Mouse (Mus musculus) gastrocnemius, postnatal 36 days (tissue): ENCODE data around the gene Tjp1. TPM values are rescaled to one million over a fixed set of nuclear protein-coding genes. Genes with fewer than 3 reads are reported as not detected.

ENCODE experiments used
- DNase-seq, 2 experiments: peaks; one replicate each; pipeline ENCODE4 v3.0.0; 2022
- intact Hi-C: fragments of 180-260 bp; cut with DNase I; formaldehyde crosslinking; loops from one replicate; pipeline ENCODE4 v1.15.1; 2025
- total RNA-seq, 2 experiments: library from RNA; stranded (reverse); gene quantifications; 2 replicates each; pipeline ENCODE4 v1.2.3; 2021

The Tjp1 gene
- total RNA-seq, 2 experiments from 2014 or later, result 20.8 to 21.0 TPM

DNA sequence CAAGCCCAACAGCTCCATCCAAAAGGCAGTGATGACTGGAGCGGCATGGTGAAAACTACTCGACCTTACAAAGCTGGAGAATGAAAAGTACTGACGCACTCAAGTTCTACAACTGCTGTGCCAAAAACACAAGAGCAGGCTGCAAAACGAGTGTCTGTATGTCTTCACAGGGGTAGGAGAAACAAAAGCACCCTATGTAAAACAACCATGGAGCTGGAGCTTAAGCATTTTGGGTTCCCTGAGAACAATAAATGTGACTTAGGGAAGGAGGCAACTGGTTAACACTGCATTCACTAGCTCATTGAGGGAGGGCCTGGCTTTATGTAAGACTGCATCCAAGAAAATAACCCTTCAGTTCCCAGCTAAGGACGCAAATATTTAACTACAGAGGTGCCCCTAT lies 158.5 kb downstream of the Tjp1 start:
- no peak for DNase-seq
- intact Hi-C loops, result no loop called here

DNA sequence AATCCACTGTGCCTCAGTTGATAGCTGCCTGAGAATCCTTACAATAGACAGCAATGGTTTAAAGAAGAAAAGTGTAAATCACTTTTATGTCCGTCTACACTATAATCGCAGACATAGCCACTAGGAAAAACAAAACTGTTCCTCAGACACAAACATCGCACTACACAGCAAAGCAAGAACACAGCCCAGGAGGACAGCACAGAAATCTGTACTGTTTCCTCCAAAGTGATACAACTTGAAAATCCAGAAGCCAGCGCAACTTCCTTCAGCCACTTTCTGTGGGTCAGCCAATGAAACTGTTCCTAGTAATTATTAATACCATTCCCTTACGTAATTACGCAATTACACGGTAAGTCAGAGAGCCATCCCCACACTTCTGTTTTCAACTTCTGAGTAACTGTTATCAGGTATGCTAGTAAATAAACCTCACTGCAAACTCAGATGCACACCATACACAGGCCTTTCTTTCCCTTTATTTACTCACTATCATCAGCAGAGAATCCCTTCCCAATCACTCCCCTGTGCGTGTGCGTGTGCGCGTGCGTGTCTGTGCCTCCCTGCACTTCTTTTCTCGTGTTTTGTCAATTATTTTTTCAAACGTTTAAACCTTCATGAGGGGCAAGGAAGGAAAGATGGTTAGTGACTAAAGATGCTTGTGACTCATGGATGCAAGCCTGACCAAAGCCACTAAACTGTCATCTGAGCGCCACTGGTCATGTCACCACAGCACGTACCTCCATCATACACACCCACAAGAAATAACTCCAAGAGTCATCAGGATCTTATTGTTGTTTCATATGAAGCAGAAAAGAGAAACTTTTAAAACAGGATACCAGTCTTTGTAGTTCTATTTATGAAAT lies 160.0 kb downstream of the Tjp1 start:
- intact Hi-C loops, result no loop called here
- no peak for DNase-seq

- no peak for DNase-seq
- intact Hi-C loops, result no loop called here
These were observed 161.4 kb downstream of the Tjp1 start for GRCm38 (mm10) chr7:65366153-65366552.

GRCm38 (mm10) chr7:65365560-65365959 lies 162.0 kb downstream of the Tjp1 start:
- intact Hi-C loops, result no loop called here
- DNase-seq, result no peak

DNA sequence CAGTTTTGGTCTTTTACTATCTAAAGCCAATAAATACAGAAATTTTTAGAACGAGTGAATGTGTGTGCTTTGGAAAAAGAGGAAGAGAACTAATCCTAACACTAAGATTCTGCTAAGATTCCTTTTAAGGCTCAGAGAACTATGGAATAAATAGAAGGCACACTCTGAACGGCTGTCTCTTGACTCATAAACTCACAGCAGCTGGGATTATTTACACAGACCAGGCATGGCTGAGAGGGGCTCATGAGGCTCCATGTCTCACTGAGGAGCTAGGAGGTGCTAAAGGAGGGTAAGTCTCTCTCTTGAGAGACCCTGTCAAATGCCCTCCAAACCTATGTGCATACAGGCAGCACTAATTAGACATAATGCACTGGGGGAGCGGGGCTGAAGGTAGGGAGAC lies 167.3 kb downstream of the Tjp1 start:
- no peak for DNase-seq
- intact Hi-C loops, result no loop called here

- intact Hi-C loops, result no loop called here
These were observed 167.8 kb downstream of the Tjp1 start for GRCm38 (mm10) chr7:65359774-65360173.

DNA sequence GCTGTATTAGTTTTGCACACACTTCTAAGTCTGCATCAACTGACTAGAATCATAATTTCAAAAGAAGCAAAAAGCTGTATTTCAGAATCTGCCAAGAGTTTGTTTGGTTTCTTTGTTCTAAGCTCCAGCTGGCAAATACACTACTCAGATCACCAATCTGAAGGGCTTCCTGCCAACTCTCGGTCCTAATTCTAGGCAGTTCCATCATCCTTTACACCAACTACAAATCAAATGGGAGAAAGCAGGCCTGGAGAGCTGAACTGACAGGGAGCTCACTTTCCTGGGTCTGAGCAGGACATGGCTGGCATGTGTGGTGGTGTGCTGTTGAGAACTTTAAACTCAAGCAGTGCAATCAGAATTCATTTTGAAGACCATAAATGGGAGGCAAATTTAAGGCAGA lies 170.0 kb downstream of the Tjp1 start:
- intact Hi-C loops, result no loop called here
- DNase-seq, result peak in 1 of 2 experiments; percentile 30

More at GRCm38 (mm10) chr7:65359774-65360173, 167.8 kb downstream of the Tjp1 start:
- peak in 1 of 2 experiments; percentile 15 for DNase-seq

GRCm38 (mm10) chr7:65356204-65356603 lies 171.4 kb downstream of the Tjp1 start:
- intact Hi-C loops, result no loop called here
- DNase-seq, result no peak

GRCm38 (mm10) chr7:65354908-65355307 lies 172.7 kb downstream of the Tjp1 start:
- intact Hi-C loops, result no loop called here

GRCm38 (mm10) chr7:65350348-65351079 lies 177.1 kb downstream of the Tjp1 start:
- DNase-seq, result no peak
- intact Hi-C loops, result no loop called here

More at GRCm38 (mm10) chr7:65354908-65355307, 172.7 kb downstream of the Tjp1 start:
- no peak for DNase-seq

GRCm38 (mm10) chr7:65348540-65348939 lies 179.0 kb downstream of the Tjp1 start:
- no peak for DNase-seq
- intact Hi-C loops, result no loop called here

- DNase-seq, result no peak
- intact Hi-C loops, result no loop called here
These were observed 182.3 kb downstream of the Tjp1 start for GRCm38 (mm10) chr7:65345314-65345713.

DNA sequence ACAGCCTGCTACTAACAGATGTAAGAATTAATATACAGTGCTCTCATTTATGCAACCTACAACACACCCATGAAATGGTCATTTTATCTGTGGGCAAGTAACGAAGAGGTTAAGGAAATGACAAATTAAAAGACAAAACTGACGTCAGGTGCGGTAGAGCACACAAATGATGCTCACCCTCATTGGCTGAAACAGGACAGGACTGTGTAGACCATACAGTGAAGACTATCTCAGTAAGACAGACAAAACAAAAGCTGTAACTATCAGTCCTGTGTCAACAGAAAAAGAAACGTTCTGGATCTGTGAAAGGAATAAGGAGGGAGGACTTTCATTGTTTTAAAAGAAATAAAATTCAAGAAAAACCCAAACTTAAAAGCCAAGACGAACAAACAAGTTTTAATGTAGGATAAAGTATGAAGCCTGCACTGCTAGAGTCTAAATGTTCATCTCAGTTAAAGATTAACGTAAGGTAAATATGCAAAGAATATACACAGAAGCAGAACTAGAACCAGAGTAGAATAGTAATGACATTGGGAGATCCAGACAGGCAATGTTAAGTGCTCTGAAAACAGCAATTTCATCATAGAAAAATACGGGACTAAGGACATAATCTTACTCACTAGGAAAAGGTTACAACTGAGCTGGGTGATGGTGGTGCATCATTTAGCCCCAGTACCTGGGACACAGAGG lies 189.9 kb downstream of the Tjp1 start:
- intact Hi-C loops, result loop anchor here (5.0 kb wide), 1 partner anchor 35 kb away; no protein-coding TSS in a partner anchor
- DNase-seq, result no peak

GRCm38 (mm10) chr7:65333081-65333760 lies 194.4 kb downstream of the Tjp1 start:
- intact Hi-C loops, result no loop called here
- DNase-seq, result no peak

DNA sequence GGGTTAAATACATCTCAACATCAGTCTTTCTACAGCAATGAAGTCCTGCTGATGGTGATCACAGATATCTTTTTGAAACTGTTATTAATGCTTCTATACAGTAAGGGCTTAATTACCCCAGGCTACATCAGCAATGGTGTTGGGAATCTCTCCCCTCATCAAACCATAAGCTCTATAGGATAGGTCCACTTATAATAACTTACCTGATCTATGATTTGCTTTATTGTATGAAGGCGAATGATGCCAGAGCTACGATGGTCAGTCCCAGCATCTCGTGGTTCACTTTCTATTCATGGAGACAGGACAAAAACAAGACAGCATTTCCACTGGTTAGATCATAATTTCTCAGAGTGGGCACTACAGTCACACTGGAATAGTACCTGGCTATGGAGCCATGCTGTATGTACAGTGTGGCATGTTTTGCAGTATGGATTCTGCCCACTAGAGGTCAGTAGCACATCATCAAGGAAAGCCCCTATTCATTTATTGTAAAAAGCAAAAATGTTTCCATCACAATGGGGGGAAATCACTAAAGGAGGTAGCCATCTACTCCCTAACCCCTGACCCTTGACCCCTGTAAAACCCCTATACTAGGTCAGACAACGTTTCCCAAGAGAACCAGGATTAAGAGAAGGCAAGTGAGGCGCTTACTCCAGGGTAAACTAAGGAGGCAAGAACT lies 208.4 kb downstream of the Tjp1 start:
- peak in 1 of 2 experiments; percentile 24 for DNase-seq

DNA sequence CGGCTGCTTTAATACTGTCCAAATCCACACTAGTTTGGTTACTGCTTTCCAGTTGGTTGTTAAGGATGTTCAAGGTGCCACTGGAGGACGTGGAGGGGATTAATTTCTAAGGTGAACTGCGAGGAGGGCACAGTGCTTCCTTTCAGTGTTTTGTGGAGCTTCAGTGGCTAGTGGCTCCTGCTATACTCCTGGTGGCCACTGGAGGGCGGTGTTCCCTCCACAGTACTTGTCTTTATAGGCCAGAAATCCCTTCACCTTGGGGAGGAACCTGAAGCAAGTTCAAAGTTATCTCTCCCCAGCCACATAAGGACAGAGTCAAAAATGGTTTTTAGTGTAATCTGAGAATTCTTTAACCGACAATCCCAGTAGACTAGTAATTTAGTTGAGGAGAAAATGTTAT lies 210.2 kb downstream of the Tjp1 start:
- intact Hi-C loops, result loop anchor here (5.0 kb wide), 2 partner anchors 200 to 325 kb away; partner anchors contain the start of gene Tarsl2
- peak; percentile 31 to 38 for DNase-seq

More for the DNA sequence above, 208.4 kb downstream of the Tjp1 start:
- intact Hi-C loops, result loop anchor here (1.0 to 5.0 kb wide), 3 partner anchors 179 to 323 kb away; partner anchors contain the start of gene Tarsl2

DNA sequence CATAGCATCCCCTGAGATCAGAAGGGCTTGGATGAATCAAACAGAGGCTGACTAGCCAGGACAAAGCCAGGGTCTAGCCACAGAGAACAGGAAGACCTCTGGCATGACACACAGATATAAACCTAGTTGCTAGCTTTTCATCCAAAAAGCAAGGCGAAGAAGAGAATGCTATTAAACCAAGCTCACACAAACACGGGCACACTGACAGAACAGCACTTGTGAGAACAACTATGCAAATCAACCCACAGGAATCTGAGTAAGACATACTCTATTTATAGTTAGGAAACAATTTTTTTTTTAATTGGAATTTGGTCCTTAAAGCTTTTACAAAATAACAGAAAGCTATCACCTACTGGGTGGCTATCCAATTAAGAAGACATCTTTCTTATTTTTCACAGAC lies 212.4 kb downstream of the Tjp1 start:
- no peak for DNase-seq
- intact Hi-C loops, result loop anchor here (5.0 kb wide), 2 partner anchors 202 to 327 kb away; partner anchors contain the start of gene Tarsl2

- DNase-seq, result no peak
- intact Hi-C loops, result no loop called here
These were observed 230.6 kb downstream of the Tjp1 start for GRCm38 (mm10) chr7:65296675-65297589.
